Mouse (Mus musculus) heart, embryonic 16.5 days (tissue): Measurements from ENCODE around the gene Galk1. TPM values are rescaled to one million over a fixed set of nuclear protein-coding genes. Genes with fewer than 3 reads are reported as not detected.
A peak's percentile ranks its signal among the peaks of the same experiment; 100 is the strongest.

Source experiments
- ATAC-seq: fragments of 200-750 bp; cut with Nextera tagmentation; replicated peaks from 2 replicates; pipeline ENCODE4 v1.8.0; 2017; ENCODE audit warnings: moderate number of reproducible peaks; ENCODE audit not compliant: insufficient read depth, low FRiP score; ENCODE audit errors: extremely low read depth
- H3K27ac ChIP-seq: fragments of 300-500 bp; sonication (generic); 2 replicates; pipeline ENCODE4 v1.5.1; 2014; ENCODE audit warnings: mild to moderate bottlenecking, low read length, control low read depth, moderate library complexity
- H3K27me3 ChIP-seq: fragments of 300-500 bp; sonication (generic); 2 replicates; pipeline ENCODE4 v1.6.1; 2014; ENCODE audit warnings: low read length, mixed read lengths; ENCODE audit not compliant: control insufficient read depth, insufficient read depth
- H3K36me3 ChIP-seq: fragments of 300-500 bp; sonication (generic); 2 replicates; pipeline ENCODE4 v1.6.1; 2014; ENCODE audit not compliant: control insufficient read depth, insufficient read depth
- H3K4me1 ChIP-seq: fragments of 300-500 bp; sonication (generic); 2 replicates; pipeline ENCODE4 v1.6.1; 2014; ENCODE audit warnings: low read length, mixed read lengths; ENCODE audit not compliant: control insufficient read depth, insufficient read depth
- H3K4me2 ChIP-seq: fragments of 300-500 bp; sonication (generic); 2 replicates; pipeline ENCODE4 v1.6.1; 2014; ENCODE audit warnings: low read depth, mild to moderate bottlenecking, control low read depth, low read length
- H3K4me3 ChIP-seq: fragments of 300-500 bp; sonication (generic); 2 replicates; pipeline ENCODE4 v1.5.1; 2014; ENCODE audit warnings: mild to moderate bottlenecking, control low read depth, low read length
- H3K9ac ChIP-seq: fragments of 300-500 bp; sonication (generic); 2 replicates; pipeline ENCODE4 v1.6.1; 2014; ENCODE audit warnings: low read length, control low read depth
- H3K9me3 ChIP-seq: fragments of 300-500 bp; sonication (generic); replicated peaks from 2 replicates; pipeline ENCODE4 v1.6.1; 2016; ENCODE audit warnings: low read length; ENCODE audit not compliant: control insufficient read depth
- WGBS: fragments of 180-500 bp; shearing (Covaris S2); extraction: QIAGEN DNeasy Blood & Tissue Kit; methylation state at CpG from one replicate; pipeline ENCODE4 v1.1.7; 2014; 5-methylcytosine and 5-hydroxymethylcytosine counted together
- polyA plus RNA-seq: library from polyadenylated mRNA; unstranded; fragments of >200 nt; fragmentation: Nextera tagmentation; extraction: Ambion mirVana; gene quantifications from 2 replicates; pipeline ENCODE4 v1.2.1, GENCODE M21; 2015

Gene Galk1
- polyA plus RNA-seq, 1 experiment from 2014 or later, result 142 TPM

DNA sequence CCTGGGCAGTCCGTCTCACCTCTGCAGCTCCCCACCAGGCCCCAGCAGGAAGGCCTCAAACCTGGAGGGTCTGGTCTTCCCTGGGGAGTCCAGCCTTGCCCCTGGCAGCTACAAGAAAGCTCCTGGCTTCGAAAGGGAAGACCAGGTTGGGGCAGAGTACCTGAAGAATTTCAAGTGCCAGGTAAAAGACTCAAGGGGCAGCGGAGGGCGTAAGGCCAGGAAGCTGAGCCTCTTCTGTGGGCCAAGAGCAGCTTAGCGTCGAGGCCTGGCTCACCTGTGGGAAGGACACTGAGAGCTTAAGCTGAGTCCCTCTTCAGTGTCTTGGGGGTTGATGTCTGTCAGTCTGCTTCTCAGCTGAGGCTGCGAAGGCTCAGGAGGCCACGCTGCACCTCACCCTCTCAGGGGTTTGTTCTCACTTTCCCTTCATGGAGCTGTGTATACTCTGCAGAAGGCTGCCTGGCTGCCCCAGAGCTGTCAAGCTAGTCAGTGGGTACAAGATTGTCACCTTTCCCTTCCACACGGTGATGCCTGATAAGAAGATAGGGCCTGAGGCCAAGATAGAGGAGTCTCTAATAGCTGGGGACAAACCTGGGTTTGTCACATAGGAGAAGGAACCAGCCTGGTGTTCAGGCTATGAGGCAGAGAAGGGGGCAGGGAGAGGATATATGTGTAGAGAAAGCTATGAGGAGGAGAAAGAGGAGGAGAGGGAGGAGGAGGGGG lies 41.2 kb upstream of the Galk1 start:
- no peak overlapping the region for H3K4me2 ChIP-seq
- H3K9me3 ChIP-seq, result no peaks in the 10 kb centered on the region
- H3K36me3 ChIP-seq, result peaks cover 69% of the 10 kb centered on the region
- H3K27ac ChIP-seq, result no peak overlapping the region
- H3K9ac ChIP-seq, result no peak overlapping the region
- no peak for ATAC-seq
- no peaks in the 10 kb centered on the region for H3K27me3 ChIP-seq
- 82% methylated on average over 9 of the region's 9 CpGs for WGBS
- peaks cover 11% of the 10 kb centered on the region for H3K4me1 ChIP-seq
- no peak overlapping the region for H3K4me3 ChIP-seq

DNA sequence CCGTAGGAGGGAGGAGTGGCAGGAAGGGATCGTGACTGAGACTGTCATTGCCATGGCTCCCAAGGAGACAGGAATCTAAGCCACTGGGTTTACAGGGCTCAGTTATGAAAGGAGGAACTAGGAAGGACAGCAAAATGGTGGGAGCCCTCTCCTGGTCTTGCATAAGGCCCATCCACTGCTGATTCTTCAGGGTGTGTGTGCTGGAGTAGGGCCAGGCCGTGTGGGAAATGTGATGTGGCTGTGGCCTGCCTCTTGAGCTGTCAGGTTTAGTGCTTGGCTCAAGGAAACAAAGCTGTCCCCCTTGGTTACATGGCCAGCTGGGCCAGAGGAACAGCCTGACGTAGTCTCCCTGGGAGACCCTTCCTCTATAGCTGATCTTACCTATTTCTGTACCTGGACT lies 37.7 kb upstream of the Galk1 start:
- Histone ChIP-seq H3K4me2 (no peak overlapping the region), H3K4me3 (no peak overlapping the region), H3K4me1 (no peaks in the 10 kb centered on the region), H3K36me3 (peaks cover 66% of the 10 kb centered on the region), H3K9me3 (no peaks in the 10 kb centered on the region), H3K27ac (no peak overlapping the region), H3K27me3 (no peaks in the 10 kb centered on the region), H3K9ac (no peak overlapping the region)
- WGBS, result 76% methylated on average over 4 of the region's 4 CpGs
- ATAC-seq, result no peak

DNA sequence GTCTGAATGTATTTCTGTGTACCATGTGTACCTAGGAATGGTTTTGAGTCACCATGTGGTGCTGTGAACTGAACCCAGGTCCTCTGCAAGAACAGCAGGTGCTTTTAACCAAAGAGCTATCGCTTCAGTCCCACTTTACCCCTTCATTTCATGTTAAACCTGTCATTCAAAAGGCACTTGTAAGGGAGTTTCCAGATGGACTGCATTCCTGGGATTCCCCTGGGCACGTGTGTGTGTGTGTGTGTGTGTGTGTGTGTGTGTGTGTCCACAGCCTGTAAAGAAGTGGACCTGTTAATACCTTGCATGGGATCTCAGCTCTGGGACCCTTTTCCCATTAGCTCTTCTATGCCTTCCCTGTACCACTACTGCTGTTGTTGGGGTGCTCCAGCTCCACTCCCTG lies 37.1 kb upstream of the Galk1 start:
- ATAC-seq, result no peak
- Histone ChIP-seq H3K4me3 (no peak overlapping the region), H3K9ac (no peak overlapping the region), H3K9me3 (no peaks in the 10 kb centered on the region), H3K4me2 (no peak overlapping the region), H3K27ac (no peak overlapping the region), H3K36me3 (peaks cover 61% of the 10 kb centered on the region), H3K27me3 (no peaks in the 10 kb centered on the region), H3K4me1 (no peaks in the 10 kb centered on the region)
- WGBS, result 70% methylated on average over 2 of the region's 2 CpGs

DNA sequence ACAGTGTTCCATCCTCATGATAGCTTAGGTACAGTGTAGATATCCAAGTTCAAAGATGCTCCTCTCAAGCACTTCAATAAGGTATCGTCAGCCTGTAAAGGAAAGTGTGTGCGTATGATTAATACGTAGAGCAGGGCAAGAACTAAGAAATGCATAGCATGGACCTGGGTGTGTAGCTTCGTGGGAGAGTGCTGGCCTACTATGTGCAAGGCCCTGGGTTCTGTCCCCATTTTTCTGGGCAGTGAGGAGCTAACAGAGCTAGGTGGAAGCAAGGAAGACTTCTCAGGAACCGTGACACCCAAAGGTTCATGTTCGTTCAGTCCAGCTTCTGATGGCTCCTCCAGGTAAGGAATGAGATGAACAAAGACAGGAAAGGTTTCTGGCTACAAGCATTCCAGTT lies 32.7 kb upstream of the Galk1 start:
- Histone ChIP-seq H3K27ac (no peak overlapping the region), H3K27me3 (no peaks in the 10 kb centered on the region), H3K4me1 (no peaks in the 10 kb centered on the region), H3K9me3 (peaks cover 4% of the 10 kb centered on the region; the same call in 1 of the 2 replicates), H3K4me3 (no peak overlapping the region), H3K4me2 (no peak overlapping the region), H3K36me3 (peaks cover 47% of the 10 kb centered on the region), H3K9ac (no peak overlapping the region)
- 95% methylated on average over 6 of the region's 6 CpGs for WGBS
- no peak for ATAC-seq

DNA sequence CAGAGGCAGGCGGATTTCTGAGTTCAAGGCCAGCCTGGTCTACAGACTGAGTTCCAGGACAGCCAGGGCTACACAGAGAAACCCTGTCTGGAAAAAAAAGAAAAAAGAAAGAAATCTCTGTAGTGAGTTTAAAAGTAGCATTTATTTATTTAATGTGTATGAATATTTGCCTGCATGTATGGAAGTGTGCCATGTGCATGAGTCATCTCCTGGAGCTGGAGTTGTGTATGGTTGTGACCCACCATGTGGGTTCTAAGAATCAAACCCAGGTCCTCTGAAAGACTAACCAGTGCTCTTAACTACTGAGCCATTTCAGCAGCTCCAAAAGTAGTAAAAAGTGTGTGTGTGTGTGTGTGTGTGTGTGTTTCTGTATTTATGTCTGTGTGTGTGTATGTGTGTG lies 30.8 kb upstream of the Galk1 start:
- WGBS, result 97% methylated on average over 1 of the region's 1 CpGs
- no peaks in the 10 kb centered on the region for H3K4me1 ChIP-seq
- H3K27ac ChIP-seq, result no peak overlapping the region
- peaks cover 4% of the 10 kb centered on the region; the same call in 1 of the 2 replicates for H3K9me3 ChIP-seq
- peaks cover 35% of the 10 kb centered on the region for H3K36me3 ChIP-seq
- H3K27me3 ChIP-seq, result no peaks in the 10 kb centered on the region
- H3K4me3 ChIP-seq, result no peak overlapping the region
- H3K4me2 ChIP-seq, result no peak overlapping the region
- ATAC-seq, result no peak
- H3K9ac ChIP-seq, result no peak overlapping the region

DNA sequence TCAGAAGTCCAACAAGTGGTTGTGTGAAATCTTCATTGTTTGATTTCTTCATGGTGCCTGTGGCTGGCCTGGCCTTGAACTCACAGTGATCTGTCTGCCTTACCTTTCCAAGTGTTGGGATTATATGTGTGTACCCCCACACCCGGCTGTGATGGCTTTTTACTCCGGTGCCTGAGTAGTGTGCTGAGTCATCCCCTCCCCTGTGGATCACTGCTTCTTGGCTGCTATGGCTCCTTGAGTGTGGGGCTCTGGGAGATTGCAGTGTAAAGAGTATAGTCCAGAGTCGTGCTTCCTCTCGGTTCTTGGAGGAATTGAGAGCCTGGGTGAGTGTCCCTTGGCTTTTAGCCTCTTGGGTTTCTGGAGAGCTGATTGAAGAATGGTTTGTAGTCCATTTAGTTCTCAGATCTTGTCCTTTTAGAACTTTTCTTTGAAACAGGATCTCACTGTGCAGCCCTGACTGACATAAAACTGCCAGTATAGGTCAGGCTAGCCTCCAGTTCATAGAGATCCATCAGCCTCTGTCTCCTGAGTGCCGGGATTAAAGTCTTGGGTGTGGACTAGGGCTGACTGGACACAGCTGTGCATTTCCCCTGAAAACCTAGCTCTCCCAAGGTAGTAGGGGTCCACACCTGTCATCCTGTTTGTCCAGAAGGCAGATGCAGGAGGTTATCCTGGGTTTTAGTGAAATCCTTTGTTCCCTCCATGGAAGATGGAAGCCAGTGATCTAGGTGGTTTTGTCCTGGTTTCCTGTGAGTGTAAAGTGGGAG lies 30.0 kb upstream of the Galk1 start:
- WGBS, result 79% methylated on average over 5 of the region's 5 CpGs
- no peak for ATAC-seq
- Histone ChIP-seq H3K4me1 (no peaks in the 10 kb centered on the region), H3K9me3 (peaks cover 4% of the 10 kb centered on the region; the same call in 1 of the 2 replicates), H3K27me3 (no peaks in the 10 kb centered on the region), H3K9ac (no peak overlapping the region), H3K27ac (no peak overlapping the region), H3K4me2 (no peak overlapping the region), H3K4me3 (no peak overlapping the region), H3K36me3 (peaks cover 28% of the 10 kb centered on the region)

DNA sequence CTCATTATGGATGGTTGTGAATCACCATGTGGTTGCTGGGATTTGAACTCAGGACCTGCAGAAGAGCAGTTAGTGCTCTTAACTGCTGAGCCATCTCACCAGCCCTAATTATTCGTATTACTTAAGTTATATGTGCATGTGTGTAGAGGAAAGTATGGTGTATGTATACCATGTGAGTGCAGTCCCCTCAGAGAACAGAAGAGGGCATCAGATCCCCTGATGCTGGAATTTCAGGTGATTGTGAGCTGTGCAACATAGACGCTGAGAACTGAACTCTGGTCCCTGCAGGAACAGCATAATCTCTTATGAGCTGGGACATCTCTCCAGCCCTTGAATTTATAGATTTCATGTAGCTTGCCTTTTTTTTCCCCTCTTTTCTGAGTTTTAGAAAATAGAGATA lies 29.3 kb upstream of the Galk1 start:
- H3K27ac ChIP-seq, result no peak overlapping the region
- peaks cover 4% of the 10 kb centered on the region; the same call in 1 of the 2 replicates for H3K9me3 ChIP-seq
- no peaks in the 10 kb centered on the region for H3K27me3 ChIP-seq
- H3K4me1 ChIP-seq, result no peaks in the 10 kb centered on the region
- no peak for ATAC-seq
- H3K4me3 ChIP-seq, result no peak overlapping the region
- H3K4me2 ChIP-seq, result no peak overlapping the region
- H3K9ac ChIP-seq, result no peak overlapping the region
- H3K36me3 ChIP-seq, result peaks cover 22% of the 10 kb centered on the region
- whole genome bisulfite sequencing, result 97% methylated on average over 2 of the region's 2 CpGs

DNA sequence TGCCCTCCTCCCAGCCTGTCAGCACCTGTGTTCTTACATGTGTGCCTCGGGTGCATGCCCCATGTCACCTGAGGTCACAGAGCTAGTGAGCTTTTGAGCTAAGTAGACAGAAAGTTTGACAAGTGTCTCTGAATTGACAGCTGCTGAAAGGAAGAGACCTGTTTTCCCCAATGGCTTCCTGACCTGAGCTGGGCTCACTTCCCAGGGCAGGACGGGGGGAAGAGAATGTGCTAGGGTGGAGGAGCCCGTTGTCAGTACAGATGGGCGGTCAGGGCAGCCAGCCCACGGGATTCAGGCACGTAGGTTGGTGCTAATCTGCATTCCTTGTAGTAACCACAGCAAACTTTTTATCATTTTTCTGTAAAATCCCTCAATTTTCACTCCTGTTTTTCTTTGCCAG lies 28.1 kb upstream of the Galk1 start:
- peaks cover 4% of the 10 kb centered on the region; the same call in 1 of the 2 replicates for H3K9me3 ChIP-seq
- H3K27me3 ChIP-seq, result no peaks in the 10 kb centered on the region
- H3K4me2 ChIP-seq, result no peak overlapping the region
- peak; percentile 52; the same call in 1 of the 2 replicates for ATAC-seq
- WGBS, result 55% methylated on average over 6 of the region's 6 CpGs
- H3K4me1 ChIP-seq, result no peaks in the 10 kb centered on the region
- no peak overlapping the region for H3K9ac ChIP-seq
- H3K36me3 ChIP-seq, result peaks cover 15% of the 10 kb centered on the region
- H3K4me3 ChIP-seq, result no peak overlapping the region
- H3K27ac ChIP-seq, result no peak overlapping the region

DNA sequence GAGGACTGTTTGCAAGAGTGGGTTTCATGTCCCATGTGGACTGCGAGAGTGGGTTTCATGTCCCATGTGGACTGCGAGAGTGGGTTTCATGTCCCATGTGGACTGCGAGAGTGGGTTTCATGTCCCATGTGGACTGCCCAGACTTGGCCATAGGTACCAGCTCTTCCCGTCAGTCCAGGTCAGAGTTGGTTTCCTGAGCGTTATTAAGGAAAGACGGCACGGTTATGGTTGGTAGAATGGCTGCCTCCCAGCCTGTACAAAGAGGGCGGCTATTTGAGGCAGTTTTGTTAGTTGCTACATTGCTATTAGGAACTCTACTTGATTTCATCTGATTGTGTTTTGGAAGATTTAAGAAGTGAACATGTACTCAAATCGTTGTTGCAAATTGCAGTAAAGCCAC lies 25.3 kb upstream of the Galk1 start:
- H3K4me3 ChIP-seq, result no peak overlapping the region
- H3K4me1 ChIP-seq, result peaks cover 2% of the 10 kb centered on the region; the same call in 1 of the 2 replicates
- H3K4me2 ChIP-seq, result no peak overlapping the region
- H3K27me3 ChIP-seq, result no peaks in the 10 kb centered on the region
- no peak overlapping the region for H3K27ac ChIP-seq
- no peak for ATAC-seq
- 95% methylated on average over 9 of the region's 9 CpGs for WGBS
- peaks cover 4% of the 10 kb centered on the region; the same call in 1 of the 2 replicates for H3K9me3 ChIP-seq
- peaks cover 14% of the 10 kb centered on the region for H3K36me3 ChIP-seq
- no peak overlapping the region for H3K9ac ChIP-seq
